Mouse (Mus musculus): ENCODE data around the gene Ispd. TPM values are rescaled to one million over a fixed set of nuclear protein-coding genes. Genes with fewer than 3 reads are reported as not detected.

The Ispd gene
- polyA plus RNA-seq, 1 experiment, result 0.91 TPM

DNA sequence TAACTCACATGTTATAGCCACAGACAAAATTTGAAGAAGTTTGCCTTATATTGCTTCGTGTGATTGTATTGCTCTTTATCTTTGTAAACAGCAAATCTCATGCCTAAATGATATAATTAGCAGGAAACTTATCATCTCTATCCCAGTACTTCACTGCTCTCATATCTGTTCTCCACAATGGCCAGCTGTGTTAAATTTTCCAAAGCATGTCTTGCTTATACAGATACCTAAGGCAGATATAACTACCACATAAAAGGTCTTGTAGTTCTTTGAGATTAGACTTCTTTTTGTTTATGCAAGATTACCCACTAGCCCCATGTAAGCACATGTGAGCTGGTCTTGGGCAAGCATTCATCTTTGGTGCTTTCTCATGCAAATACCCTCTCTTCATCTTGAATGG lies 327.6 kb downstream of the Ispd start:
- no peaks in the 10 kb centered on the region for H3K36me3 ChIP-seq (ENCODE audit: control insufficient read depth, insufficient read depth, low read length)
- H3K4me3 ChIP-seq (ENCODE audit: low read depth, low read length), result no peak overlapping the region
- no peak overlapping the region for H3K27ac ChIP-seq (ENCODE audit: insufficient read depth, low read depth, low read length)
- TF ChIP-seq POLR2A (IDR thresholded peaks at IDR 0.05; ENCODE audit: low read depth, low read length) (no peak), CTCF (IDR thresholded peaks at IDR 0.05; ENCODE audit: extremely low read depth, insufficient read length, insufficient replicate concordance, low read depth, low read length) (no peak)
- 17% methylated on average over 1 of the region's 1 CpGs for WGBS
- no peaks in the 10 kb centered on the region for H3K4me1 ChIP-seq (ENCODE audit: control insufficient read depth, insufficient read depth, insufficient read length, low read length)
- H3K27me3 ChIP-seq (ENCODE audit: control insufficient read depth, insufficient read depth, low read length), result no peaks in the 10 kb centered on the region

DNA sequence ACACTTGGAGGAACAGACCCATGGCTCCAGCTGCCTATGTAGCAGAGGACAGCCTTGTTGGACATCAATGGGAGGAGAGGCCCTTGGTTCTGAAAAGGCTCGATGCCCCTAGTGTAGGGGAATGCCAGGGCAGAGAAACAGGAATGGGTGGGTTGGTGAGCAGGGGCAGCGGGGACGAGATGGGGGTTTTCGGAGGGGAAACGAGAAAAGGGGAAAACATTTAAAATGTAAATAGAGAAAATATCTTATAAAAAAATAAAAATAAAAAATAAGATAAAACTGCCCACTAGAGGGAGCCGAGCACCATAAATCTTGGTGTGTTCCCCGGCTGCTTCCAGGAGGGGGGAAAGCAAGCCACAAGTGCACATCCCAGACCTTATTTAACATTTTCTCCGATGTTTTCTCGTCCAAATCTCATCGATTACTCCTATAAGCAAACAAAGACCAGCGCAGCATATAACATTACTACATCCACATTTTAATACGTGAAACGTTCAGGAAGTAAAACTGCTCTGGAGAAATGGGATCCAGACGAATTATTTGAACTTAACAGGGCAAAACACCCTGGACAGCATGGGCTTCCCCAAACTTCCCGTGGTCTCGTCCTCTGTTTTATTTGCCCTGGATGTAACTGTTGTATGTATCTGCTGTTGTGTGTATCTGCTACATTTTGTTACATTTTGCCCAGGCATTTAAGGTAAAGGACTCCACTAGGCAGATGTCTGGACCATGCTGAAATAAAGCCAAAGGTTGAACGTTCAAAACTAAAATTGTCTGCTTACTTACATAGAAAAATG lies 332.8 kb downstream of the Ispd start:
- no peak overlapping the region for H3K4me3 ChIP-seq (ENCODE audit: low read depth, low read length)
- 16% methylated on average over 17 of the region's 17 CpGs for WGBS
- TF ChIP-seq POLR2A (IDR thresholded peaks at IDR 0.05; ENCODE audit: low read depth, low read length) (no peak), CTCF (IDR thresholded peaks at IDR 0.05; ENCODE audit: extremely low read depth, insufficient read length, insufficient replicate concordance, low read depth, low read length) (peak; percentile 52; the same call in 1 of the 2 replicates)

DNA sequence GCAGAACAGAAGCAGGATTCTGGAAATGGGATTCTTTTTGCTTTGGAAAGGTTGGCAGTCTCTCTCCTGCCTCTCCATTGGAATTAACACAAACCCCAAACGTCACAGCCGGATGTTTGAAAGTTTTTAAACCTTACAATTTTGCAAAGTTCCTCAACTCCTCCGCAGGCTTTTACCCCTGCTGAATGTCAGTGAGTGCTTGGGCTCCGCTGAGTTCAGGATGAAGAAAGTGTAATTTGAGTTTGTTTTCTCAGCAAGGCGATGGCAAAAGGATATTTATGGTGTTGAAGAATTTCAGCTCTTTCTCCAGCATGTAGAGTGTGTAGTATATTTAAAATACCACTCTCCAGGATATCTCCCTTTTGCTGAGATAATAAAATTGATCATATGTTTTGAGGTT lies 336.3 kb downstream of the Ispd start:
- no peak overlapping the region for H3K4me3 ChIP-seq (ENCODE audit: low read depth, low read length)
- 61% methylated on average over 5 of the region's 5 CpGs for WGBS
- TF ChIP-seq POLR2A (IDR thresholded peaks at IDR 0.05; ENCODE audit: low read depth, low read length) (no peak), CTCF (IDR thresholded peaks at IDR 0.05; ENCODE audit: extremely low read depth, insufficient read length, insufficient replicate concordance, low read depth, low read length) (no peak)
- H3K27ac ChIP-seq (ENCODE audit: insufficient read depth, low read depth, low read length), result no peak overlapping the region
- H3K36me3 ChIP-seq (ENCODE audit: control insufficient read depth, insufficient read depth, low read length), result no peaks in the 10 kb centered on the region
- no peaks in the 10 kb centered on the region for H3K27me3 ChIP-seq (ENCODE audit: control insufficient read depth, insufficient read depth, low read length)
- H3K4me1 ChIP-seq (ENCODE audit: control insufficient read depth, insufficient read depth, insufficient read length, low read length), result peaks cover 2% of the 10 kb centered on the region; the same call in 1 of the 2 replicates

More for the DNA sequence above, 332.8 kb downstream of the Ispd start:
- no peaks in the 10 kb centered on the region for H3K36me3 ChIP-seq (ENCODE audit: control insufficient read depth, insufficient read depth, low read length)
- no peak overlapping the region for H3K27ac ChIP-seq (ENCODE audit: insufficient read depth, low read depth, low read length)
- no peaks in the 10 kb centered on the region for H3K4me1 ChIP-seq (ENCODE audit: control insufficient read depth, insufficient read depth, insufficient read length, low read length)
- no peaks in the 10 kb centered on the region for H3K27me3 ChIP-seq (ENCODE audit: control insufficient read depth, insufficient read depth, low read length)

DNA sequence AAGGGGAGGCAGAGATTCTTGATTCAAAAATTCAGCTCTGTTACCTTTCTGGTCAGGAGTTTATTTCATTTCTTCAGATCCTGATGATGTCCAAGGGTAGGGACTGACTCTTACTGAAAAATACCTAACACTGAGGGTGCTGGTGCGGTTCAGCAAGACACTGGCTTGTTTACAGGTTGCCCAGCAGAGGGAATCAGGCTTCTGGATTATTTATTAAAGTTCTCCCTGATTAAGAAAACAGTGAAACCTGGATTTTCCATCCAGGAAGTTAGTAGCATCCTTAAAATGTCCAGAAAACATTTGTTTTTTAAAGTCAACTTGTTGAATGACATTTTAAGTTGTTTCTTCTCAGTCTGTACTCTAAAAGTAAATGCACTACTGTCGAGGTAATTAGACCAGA lies 337.2 kb downstream of the Ispd start:
- no peak overlapping the region for H3K4me3 ChIP-seq (ENCODE audit: low read depth, low read length)
- H3K4me1 ChIP-seq (ENCODE audit: control insufficient read depth, insufficient read depth, insufficient read length, low read length), result peaks cover 2% of the 10 kb centered on the region; the same call in 1 of the 2 replicates
- no peaks in the 10 kb centered on the region for H3K36me3 ChIP-seq (ENCODE audit: control insufficient read depth, insufficient read depth, low read length)
- 75% methylated on average over 2 of the region's 2 CpGs for WGBS
- TF ChIP-seq POLR2A (IDR thresholded peaks at IDR 0.05; ENCODE audit: low read depth, low read length) (no peak), CTCF (IDR thresholded peaks at IDR 0.05; ENCODE audit: extremely low read depth, insufficient read length, insufficient replicate concordance, low read depth, low read length) (no peak)
- H3K27me3 ChIP-seq (ENCODE audit: control insufficient read depth, insufficient read depth, low read length), result no peaks in the 10 kb centered on the region
- H3K27ac ChIP-seq (ENCODE audit: insufficient read depth, low read depth, low read length), result no peak overlapping the region

DNA sequence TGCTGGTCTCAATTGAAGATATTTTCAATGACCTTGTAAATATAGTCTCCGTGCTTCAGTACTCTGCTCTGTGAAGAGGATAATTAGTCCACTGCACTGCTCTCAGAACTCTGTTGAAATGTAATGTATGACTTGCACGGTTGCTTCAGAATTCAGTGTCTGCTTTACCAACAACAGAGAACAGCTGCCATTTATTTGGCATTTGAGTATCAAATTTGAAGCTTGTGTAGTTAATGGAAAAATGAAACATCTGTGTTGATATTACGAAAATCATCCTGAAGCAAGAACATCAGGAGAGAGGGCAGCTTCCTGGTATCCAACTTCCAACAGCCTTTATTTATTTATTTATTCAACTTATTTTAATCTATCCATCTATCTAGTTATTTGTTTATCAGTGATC lies 337.8 kb downstream of the Ispd start:
- Histone ChIP-seq H3K36me3 (ENCODE audit: control insufficient read depth, insufficient read depth, low read length) (no peaks in the 10 kb centered on the region), H3K4me3 (ENCODE audit: low read depth, low read length) (no peak overlapping the region), H3K4me1 (ENCODE audit: control insufficient read depth, insufficient read depth, insufficient read length, low read length) (peaks cover 2% of the 10 kb centered on the region; the same call in 1 of the 2 replicates), H3K27me3 (ENCODE audit: control insufficient read depth, insufficient read depth, low read length) (no peaks in the 10 kb centered on the region), H3K27ac (ENCODE audit: insufficient read depth, low read depth, low read length) (no peak overlapping the region)
- no peak for TF ChIP-seq POLR2A (IDR thresholded peaks at IDR 0.05; ENCODE audit: low read depth, low read length)
- no peak for TF ChIP-seq CTCF (IDR thresholded peaks at IDR 0.05; ENCODE audit: extremely low read depth, insufficient read length, insufficient replicate concordance, low read depth, low read length)
- WGBS, result 84% methylated on average over 3 of the region's 3 CpGs

DNA sequence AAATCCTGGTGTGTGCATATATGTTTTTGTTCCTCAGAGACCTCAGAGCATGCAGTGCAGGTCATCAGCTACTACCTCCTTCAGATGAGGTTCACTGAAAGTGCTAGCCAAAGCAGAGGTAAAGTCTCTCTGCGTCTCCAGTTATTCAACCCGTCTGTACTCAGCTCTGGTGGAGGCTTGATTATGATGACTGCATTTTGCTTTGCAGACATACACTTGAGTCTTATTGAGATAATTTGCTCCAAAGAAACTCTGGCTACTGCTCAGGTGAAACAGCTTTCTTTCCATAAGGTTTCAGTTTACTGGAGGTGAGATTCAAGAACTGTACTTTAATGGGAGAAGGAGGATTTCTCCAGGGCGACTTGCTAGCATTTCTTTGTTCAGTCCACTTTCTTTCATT lies 339.5 kb downstream of the Ispd start:
- Histone ChIP-seq H3K4me3 (ENCODE audit: low read depth, low read length) (no peak overlapping the region), H3K27me3 (ENCODE audit: control insufficient read depth, insufficient read depth, low read length) (no peaks in the 10 kb centered on the region), H3K27ac (ENCODE audit: insufficient read depth, low read depth, low read length) (no peak overlapping the region), H3K36me3 (ENCODE audit: control insufficient read depth, insufficient read depth, low read length) (no peaks in the 10 kb centered on the region), H3K4me1 (ENCODE audit: control insufficient read depth, insufficient read depth, insufficient read length, low read length) (peaks cover 2% of the 10 kb centered on the region; the same call in 1 of the 2 replicates)
- 74% methylated on average over 3 of the region's 3 CpGs for WGBS
- TF ChIP-seq CTCF (IDR thresholded peaks at IDR 0.05; ENCODE audit: extremely low read depth, insufficient read length, insufficient replicate concordance, low read depth, low read length) (no peak), POLR2A (IDR thresholded peaks at IDR 0.05; ENCODE audit: low read depth, low read length) (no peak)

DNA sequence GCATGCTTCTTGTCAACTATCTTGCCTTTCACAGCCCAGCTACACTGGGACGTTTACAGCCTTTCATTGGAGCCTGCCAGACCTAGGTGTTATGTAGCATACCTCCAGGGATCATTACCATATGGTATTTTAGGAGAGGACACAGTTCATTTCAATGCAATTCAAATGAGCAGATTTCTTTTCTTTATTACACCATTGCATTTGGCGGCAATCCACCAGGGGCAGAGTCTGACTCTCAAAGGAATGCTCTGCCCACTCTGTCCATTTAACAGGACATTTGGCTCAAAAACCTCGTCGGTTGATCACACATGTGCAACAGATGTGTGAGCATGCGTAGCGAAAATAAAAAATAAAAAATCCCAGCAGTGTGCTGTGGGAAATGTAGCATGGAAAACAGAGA lies 340.0 kb downstream of the Ispd start:
- WGBS, result 42% methylated on average over 6 of the region's 6 CpGs
- H3K27me3 ChIP-seq (ENCODE audit: control insufficient read depth, insufficient read depth, low read length), result no peaks in the 10 kb centered on the region
- H3K4me3 ChIP-seq (ENCODE audit: low read depth, low read length), result no peak overlapping the region
- H3K4me1 ChIP-seq (ENCODE audit: control insufficient read depth, insufficient read depth, insufficient read length, low read length), result peaks cover 2% of the 10 kb centered on the region; the same call in 1 of the 2 replicates
- H3K36me3 ChIP-seq (ENCODE audit: control insufficient read depth, insufficient read depth, low read length), result no peaks in the 10 kb centered on the region
- no peak overlapping the region for H3K27ac ChIP-seq (ENCODE audit: insufficient read depth, low read depth, low read length)
- TF ChIP-seq POLR2A (IDR thresholded peaks at IDR 0.05; ENCODE audit: low read depth, low read length) (no peak), CTCF (IDR thresholded peaks at IDR 0.05; ENCODE audit: extremely low read depth, insufficient read length, insufficient replicate concordance, low read depth, low read length) (no peak)
